Mouse (Mus musculus) megakaryocyte-erythroid progenitor cell, adult 5-6 weeks (primary cell): ENCODE data around the gene Pcsk4. TPM values are rescaled to one million over a fixed set of nuclear protein-coding genes. Genes with fewer than 3 reads are reported as not detected.

Source experiments
- ATAC-seq: replicated peaks from 2 replicates; pipeline ENCODE4 v1.8.0; 2016; ENCODE audit warnings: mild to moderate bottlenecking, inconsistent platforms; ENCODE audit not compliant: severe bottlenecking, poor library complexity, low FRiP score, low TSS enrichment
- total RNA-seq, 2 experiments: library from RNA; stranded (forward) in 1 of 2; stranded (reverse) in 1 of 2; fragments of 200-1000, 215-1000 nt in 1 of 2; fragments of >200 nt in 1 of 2; fragmentation: Nextera tagmentation in 1 of 2; gene quantifications; 2 replicates each; pipeline ENCODE4 v1.2.3; 2014 to 2017

Pcsk4 gene
- total RNA-seq, 2 experiments from 2014 or later, result 1.6 to 16.1 TPM

DNA sequence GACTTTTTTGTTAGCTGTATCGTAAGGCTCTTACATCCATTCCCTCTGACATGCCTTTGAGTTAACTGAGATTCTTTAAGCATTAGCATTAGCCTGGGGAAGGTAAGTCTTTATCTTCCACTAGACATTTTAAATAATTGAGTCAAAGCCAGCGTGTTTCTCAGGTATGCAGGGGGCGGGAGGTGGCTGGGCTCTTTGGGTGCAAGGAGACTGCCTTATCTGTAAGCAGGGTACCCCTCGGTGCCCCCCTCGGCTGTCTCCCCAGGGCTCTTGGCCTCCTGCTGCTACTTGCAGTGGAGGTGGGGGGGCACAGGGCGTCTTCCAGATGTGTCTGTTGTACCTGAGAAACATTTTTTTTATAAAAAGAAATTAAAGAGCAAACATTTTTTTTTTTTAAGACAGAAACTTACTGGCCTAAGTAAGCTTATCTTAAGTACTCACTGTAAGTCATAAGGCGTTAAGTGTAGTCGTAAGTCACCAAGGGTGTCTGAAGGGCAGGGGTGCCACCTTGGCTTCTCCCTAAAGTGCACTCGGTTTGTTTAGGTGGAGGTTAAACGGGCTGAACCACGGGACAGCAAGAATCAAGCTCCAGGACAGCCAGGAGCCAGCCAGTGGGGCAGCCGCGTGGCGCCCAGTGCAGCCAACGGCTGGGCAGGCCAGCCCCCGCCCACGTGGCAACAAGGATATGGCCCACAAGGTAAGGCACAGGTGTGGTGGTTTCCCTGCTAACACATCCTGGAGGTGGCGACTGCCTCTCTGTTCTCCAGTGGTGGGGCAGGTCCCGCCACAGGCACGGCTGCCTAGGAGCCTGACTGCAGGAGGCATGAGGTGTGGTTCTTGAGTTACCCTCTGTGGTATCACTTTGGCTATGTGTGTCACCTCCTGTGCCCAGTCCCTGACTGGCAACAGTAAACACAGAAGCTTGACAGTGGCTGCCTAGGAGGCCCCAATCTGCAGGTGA lies 46.5 kb downstream of the Pcsk4 start:
- ATAC-seq, result no peak

DNA sequence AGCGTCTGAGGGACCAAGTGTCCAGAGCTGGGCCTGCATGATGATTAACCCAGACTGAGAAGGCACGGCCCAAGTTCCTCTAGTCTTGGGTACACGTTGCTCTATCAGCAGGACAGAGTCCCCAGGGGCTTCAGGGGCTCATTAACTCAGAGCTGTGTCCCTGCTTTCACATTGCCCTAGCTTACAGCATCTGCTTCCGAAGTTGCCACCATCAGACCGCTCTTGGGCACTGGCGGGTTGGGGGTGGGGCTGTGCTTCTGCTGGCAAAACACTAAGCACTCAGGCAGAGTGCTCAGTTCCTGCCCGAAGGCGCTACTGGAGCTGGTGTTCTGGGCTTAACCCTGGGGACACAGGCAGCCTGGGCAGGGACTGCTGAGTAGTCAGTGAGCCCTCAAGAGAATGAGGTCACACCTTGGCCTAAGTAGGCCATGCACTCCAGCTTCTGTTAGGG lies 47.4 kb downstream of the Pcsk4 start:
- 0 out of 2 replicates have a peak, but pooled peaks have one; percentile 23 for ATAC-seq

DNA sequence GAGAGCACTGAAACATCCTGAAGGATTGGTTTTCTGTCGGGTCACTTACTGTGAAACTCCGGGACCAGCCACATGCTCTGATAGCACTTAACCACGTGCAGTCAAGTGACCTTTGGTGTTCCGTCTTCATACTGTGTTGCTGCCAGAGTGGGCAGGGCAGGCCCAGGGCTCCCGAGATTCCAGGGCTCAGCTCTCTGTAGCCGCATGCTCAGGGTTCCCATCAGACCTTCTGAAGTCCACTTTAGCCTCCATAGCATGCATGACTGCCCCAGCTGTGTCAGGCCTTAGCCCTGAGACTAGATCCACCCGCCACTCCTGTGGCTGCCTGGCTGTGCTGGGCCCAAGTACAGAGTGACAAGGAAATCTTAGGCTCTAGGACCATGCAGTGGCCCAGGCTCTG lies 48.0 kb downstream of the Pcsk4 start:
- no peak for ATAC-seq

DNA sequence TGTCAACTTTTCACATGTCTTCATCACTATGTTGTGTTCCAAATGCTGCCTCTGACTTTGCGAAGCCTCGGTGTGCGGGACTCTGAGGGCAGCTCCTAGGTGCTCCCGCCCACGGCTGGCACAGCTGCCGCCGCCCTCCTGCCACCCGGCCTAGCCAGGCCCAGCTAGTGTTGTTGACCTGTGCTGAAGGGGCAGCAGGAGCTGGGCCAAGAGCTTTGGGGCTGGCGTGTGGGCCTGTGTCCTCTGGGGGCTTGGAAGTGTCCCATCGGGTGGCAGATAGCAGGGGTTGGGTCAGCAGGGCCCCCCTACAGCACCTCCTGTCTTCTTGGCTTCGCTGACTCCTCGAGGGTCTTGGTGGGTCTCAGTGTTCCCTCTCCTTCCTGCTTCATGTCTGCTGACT lies 50.0 kb downstream of the Pcsk4 start:
- no peak for ATAC-seq

DNA sequence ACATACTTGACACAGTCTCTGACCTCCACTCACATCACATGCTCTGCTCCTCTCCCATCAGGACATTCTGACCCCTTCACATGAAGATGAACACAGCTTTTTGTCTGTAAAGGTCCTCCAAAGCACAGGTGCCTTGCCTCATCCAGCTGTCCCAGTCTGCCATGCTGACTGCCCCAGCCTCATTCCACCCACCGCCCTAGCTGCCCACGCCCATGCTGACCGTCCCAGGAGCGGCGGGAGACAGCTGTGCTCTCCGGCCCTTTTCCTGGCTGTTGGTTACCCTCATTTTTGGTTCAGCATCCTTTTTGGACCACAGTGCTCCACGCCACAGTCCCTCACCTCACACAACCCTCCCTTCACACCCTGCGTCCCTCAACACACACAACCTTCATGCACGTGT lies 50.9 kb downstream of the Pcsk4 start:
- no peak for ATAC-seq

DNA sequence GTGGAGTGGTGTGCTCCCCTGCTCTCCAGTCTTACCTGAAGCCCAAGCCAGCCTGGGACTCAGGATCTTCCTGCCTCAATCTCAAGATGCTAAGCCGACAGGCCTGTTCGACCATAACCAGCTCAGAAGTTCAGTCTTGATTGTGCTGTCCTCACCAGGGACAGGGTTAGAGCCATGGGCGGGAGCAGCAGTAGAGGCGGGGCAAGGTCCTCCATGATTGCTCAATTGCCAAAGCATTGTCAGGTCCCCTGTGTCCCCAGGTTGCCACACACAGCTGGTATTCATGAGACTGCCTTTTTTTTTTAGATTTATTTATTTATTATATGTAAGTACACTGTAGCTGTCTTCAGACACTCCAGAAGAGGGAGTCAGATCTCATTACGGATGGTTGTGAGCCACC lies 53.1 kb downstream of the Pcsk4 start:
- no peak for ATAC-seq

DNA sequence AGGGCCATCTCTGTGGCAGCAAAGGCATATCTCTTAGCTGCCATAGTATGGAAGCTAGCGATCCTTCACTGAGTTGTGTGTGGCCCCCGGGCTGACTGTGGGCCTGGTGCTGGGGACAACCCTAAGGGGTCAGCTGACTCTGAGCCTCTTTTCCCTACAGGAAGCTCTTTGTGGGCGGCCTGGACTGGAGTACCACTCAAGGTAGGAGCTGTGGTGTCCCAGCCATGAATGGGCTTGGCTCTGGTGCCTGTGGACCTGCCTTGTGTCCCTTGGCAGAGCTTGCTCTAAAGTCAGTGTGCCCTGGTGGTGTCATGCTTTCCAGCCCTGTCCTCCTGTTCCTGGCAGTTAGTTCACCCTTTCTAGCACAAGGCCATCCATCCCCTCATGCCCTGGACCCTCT lies 55.5 kb downstream of the Pcsk4 start:
- ATAC-seq, result no peak

DNA sequence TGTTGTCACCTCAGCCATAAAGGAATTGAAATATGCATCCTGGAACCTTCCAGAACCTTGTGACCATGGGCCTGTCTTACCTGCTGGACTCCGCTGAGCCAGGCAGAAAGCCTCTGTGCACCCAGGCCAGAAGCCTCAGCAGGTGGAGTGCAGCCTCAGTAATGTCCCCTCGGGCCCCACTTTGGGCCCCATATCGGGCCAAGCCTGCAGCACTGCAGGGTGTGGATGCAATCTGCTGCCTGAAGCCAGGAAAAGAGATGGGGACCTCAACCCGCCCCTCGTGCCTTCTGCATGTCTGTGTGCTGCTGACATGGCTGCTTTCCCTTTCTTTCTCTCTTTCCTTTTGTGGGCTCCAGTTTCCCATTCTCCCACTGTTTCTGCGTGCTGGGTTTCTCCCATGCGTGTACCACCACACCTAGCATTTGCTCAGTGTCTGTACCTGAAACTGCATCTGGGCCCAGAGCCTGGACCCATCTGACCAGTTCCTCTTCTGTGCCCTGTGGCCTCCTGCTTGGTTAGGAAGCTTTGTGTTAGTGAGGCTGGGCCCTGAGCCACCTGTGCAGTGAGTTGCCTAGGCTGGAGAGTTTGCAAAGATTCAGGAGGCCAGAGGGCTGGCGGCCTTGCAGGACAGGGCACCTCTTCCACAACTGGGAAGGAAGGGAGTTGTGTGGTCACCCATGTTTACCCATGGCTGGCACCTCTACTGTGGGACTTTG lies 57.3 kb downstream of the Pcsk4 start:
- ATAC-seq, result no peak

Other genes with a start within 250 kb of the Pcsk4 start
- 34.4 and 39.7 TPM in 2 replicates for gene Sbno2, start 223.9 kb downstream of the Pcsk4 start, total RNA-seq (2014; fragmentation: Nextera tagmentation)
- gene Sbno2, start 223.9 kb downstream of the Pcsk4 start, total RNA-seq (2017), result 12.1 and 12.9 TPM in 2 replicates
- gene Stk11, start 213.7 kb downstream of the Pcsk4 start, total RNA-seq (2014; fragmentation: Nextera tagmentation), result 152 and 213 TPM in 2 replicates
- gene Stk11, start 213.7 kb downstream of the Pcsk4 start, total RNA-seq (2017), result 116 and 174 TPM in 2 replicates
- 282 and 325 TPM in 2 replicates for gene Atp5d, start 190.9 kb downstream of the Pcsk4 start, total RNA-seq (2014; fragmentation: Nextera tagmentation)
- gene Atp5d, start 190.9 kb downstream of the Pcsk4 start, total RNA-seq (2017), result 29.3 and 49.3 TPM in 2 replicates
- gene Cbarp, start 188.7 kb downstream of the Pcsk4 start, total RNA-seq (2014; fragmentation: Nextera tagmentation), result 5.2 and 10.5 TPM in 2 replicates
- 3.7 TPM in 1 of 2 replicates, not detected in the other for gene Cbarp, start 188.7 kb downstream of the Pcsk4 start, total RNA-seq (2017)
- gene Midn, start 181.2 kb downstream of the Pcsk4 start, total RNA-seq (2014; fragmentation: Nextera tagmentation), result 30.9 and 34.0 TPM in 2 replicates
- 9.4 and 10.5 TPM in 2 replicates for gene Midn, start 181.2 kb downstream of the Pcsk4 start, total RNA-seq (2017)
- 31.5 and 44.0 TPM in 2 replicates for gene Cirbp, start 163.5 kb downstream of the Pcsk4 start, total RNA-seq (2014; fragmentation: Nextera tagmentation)
- 30.8 and 73.1 TPM in 2 replicates for gene Cirbp, start 163.5 kb downstream of the Pcsk4 start, total RNA-seq (2017)
- gene 1600002K03Rik, start 156.6 kb downstream of the Pcsk4 start, total RNA-seq (2014; fragmentation: Nextera tagmentation), result 14.2 and 22.9 TPM in 2 replicates
- 25.4 and 27.8 TPM in 2 replicates for gene 1600002K03Rik, start 156.6 kb downstream of the Pcsk4 start, total RNA-seq (2017)
- 0.40 TPM in 1 of 2 replicates, not detected in the other for gene Efna2, start 150.0 kb downstream of the Pcsk4 start, total RNA-seq (2014; fragmentation: Nextera tagmentation)
- 0.80 TPM in 1 of 2 replicates, not detected in the other for gene Efna2, start 150.0 kb downstream of the Pcsk4 start, total RNA-seq (2017)
- gene Mum1, start 103.1 kb downstream of the Pcsk4 start, total RNA-seq (2014; fragmentation: Nextera tagmentation), result 60.8 and 124 TPM in 2 replicates
- 44.2 and 49.0 TPM in 2 replicates for gene Mum1, start 103.1 kb downstream of the Pcsk4 start, total RNA-seq (2017)
- 196 and 302 TPM in 2 replicates for gene Ndufs7, start 80.4 kb downstream of the Pcsk4 start, total RNA-seq (2014; fragmentation: Nextera tagmentation)
- 103 and 168 TPM in 2 replicates for gene Ndufs7, start 80.4 kb downstream of the Pcsk4 start, total RNA-seq (2017)
- 1.2 and 1.7 TPM in 2 replicates for gene Gamt, start 68.5 kb downstream of the Pcsk4 start, total RNA-seq (2014; fragmentation: Nextera tagmentation)
- gene Gamt, start 68.5 kb downstream of the Pcsk4 start, total RNA-seq (2017), result 2.1 and 3.0 TPM in 2 replicates
- gene Dazap1, start 68.0 kb downstream of the Pcsk4 start, total RNA-seq (2014; fragmentation: Nextera tagmentation), result 152 and 163 TPM in 2 replicates
- 269 and 335 TPM in 2 replicates for gene Dazap1, start 68.0 kb downstream of the Pcsk4 start, total RNA-seq (2017)
- gene Rps15, start 37.0 kb downstream of the Pcsk4 start, total RNA-seq (2014; fragmentation: Nextera tagmentation), result 4,307 and 4,493 TPM in 2 replicates
- 2,815 and 2,969 TPM in 2 replicates for gene Rps15, start 37.0 kb downstream of the Pcsk4 start, total RNA-seq (2017)
- 0.07 TPM in 1 of 2 replicates, not detected in the other for gene Apc2, start 33.5 kb downstream of the Pcsk4 start, total RNA-seq (2014; fragmentation: Nextera tagmentation)
- gene Apc2, start 33.5 kb downstream of the Pcsk4 start, total RNA-seq (2017), result not detected in 2 replicates
- gene 2310011J03Rik, start 9.0 kb downstream of the Pcsk4 start, total RNA-seq (2014; fragmentation: Nextera tagmentation), result 34.1 and 50.4 TPM in 2 replicates
- 16.6 and 21.3 TPM in 2 replicates for gene 2310011J03Rik, start 9.0 kb downstream of the Pcsk4 start, total RNA-seq (2017)
- gene Reep6, start 455 bp upstream of the Pcsk4 start, total RNA-seq (2014; fragmentation: Nextera tagmentation), result 23.1 and 23.7 TPM in 2 replicates
- gene Reep6, start 455 bp upstream of the Pcsk4 start, total RNA-seq (2017), result 2.7 and 6.8 TPM in 2 replicates
- 1.5 and 3.3 TPM in 2 replicates for gene Adamtsl5, start 18.9 kb upstream of the Pcsk4 start, total RNA-seq (2014; fragmentation: Nextera tagmentation)
- gene Adamtsl5, start 18.9 kb upstream of the Pcsk4 start, total RNA-seq (2017), result 0.30 and 2.3 TPM in 2 replicates
- 0.79 TPM in 1 of 2 replicates, not detected in the other for gene Plk5, start 27.0 kb upstream of the Pcsk4 start, total RNA-seq (2014; fragmentation: Nextera tagmentation)
- not detected in 2 replicates for gene Plk5, start 27.0 kb upstream of the Pcsk4 start, total RNA-seq (2017)
- gene Mex3d, start 58.2 kb upstream of the Pcsk4 start, total RNA-seq (2014; fragmentation: Nextera tagmentation), result 8.0 and 9.1 TPM in 2 replicates
- gene Mex3d, start 58.2 kb upstream of the Pcsk4 start, total RNA-seq (2017), result 13.0 and 14.7 TPM in 2 replicates
- gene Mbd3, start 70.1 kb upstream of the Pcsk4 start, total RNA-seq (2014; fragmentation: Nextera tagmentation), result 105 and 113 TPM in 2 replicates
- 80.0 and 93.8 TPM in 2 replicates for gene Mbd3, start 70.1 kb upstream of the Pcsk4 start, total RNA-seq (2017)
- 485 and 702 TPM in 2 replicates for gene Uqcr11, start 77.3 kb upstream of the Pcsk4 start, total RNA-seq (2014; fragmentation: Nextera tagmentation)
- gene Uqcr11, start 77.3 kb upstream of the Pcsk4 start, total RNA-seq (2017), result 241 and 254 TPM in 2 replicates
- gene Tcf3, start 104.1 kb upstream of the Pcsk4 start, total RNA-seq (2014; fragmentation: Nextera tagmentation), result 154 and 175 TPM in 2 replicates
- 57.9 and 99.8 TPM in 2 replicates for gene Tcf3, start 104.1 kb upstream of the Pcsk4 start, total RNA-seq (2017)
- not detected in 2 replicates for gene Onecut3, start 165.3 kb upstream of the Pcsk4 start, total RNA-seq (2014; fragmentation: Nextera tagmentation)
- not detected in 2 replicates for gene Onecut3, start 165.3 kb upstream of the Pcsk4 start, total RNA-seq (2017)
- gene Atp8b3, start 209.6 kb upstream of the Pcsk4 start, total RNA-seq (2014; fragmentation: Nextera tagmentation), result not detected in 2 replicates
- gene Atp8b3, start 209.6 kb upstream of the Pcsk4 start, total RNA-seq (2017), result not detected in 2 replicates
- gene Rexo1, start 232.1 kb upstream of the Pcsk4 start, total RNA-seq (2014; fragmentation: Nextera tagmentation), result 52.1 and 57.1 TPM in 2 replicates
- gene Rexo1, start 232.1 kb upstream of the Pcsk4 start, total RNA-seq (2017), result 9.8 and 15.3 TPM in 2 replicates
- gene Klf16, start 247.8 kb upstream of the Pcsk4 start, total RNA-seq (2014; fragmentation: Nextera tagmentation), result 21.0 and 24.9 TPM in 2 replicates
- 7.2 and 14.6 TPM in 2 replicates for gene Klf16, start 247.8 kb upstream of the Pcsk4 start, total RNA-seq (2017)